20 mouse cellular contexts compared by ENCODE assay signal in genomic region chr5:135847881-135848280, GRCm38 (mm10). TPM values are rescaled to one million over a fixed set of nuclear protein-coding genes. Genes with fewer than 3 reads are reported as not detected.
"Had no signal": no experiment of that assay in that cellular context is flagged by ENCODE, and none has a peak within 500 bp of the region (broad histone marks: within the 10 kb centered on the region; RNA-seq: fewer than 3 reads in every experiment).

No protein-coding gene starts in this region.

- DNase-seq: kidney, adult 18-20 months; kidney, adult 9 months; kidney, postnatal 14 days; kidney, postnatal 4 days; liver, postnatal 0 days; lung, embryonic 14.5 days; midbrain, embryonic 14.5 days; right cerebral cortex, adult 18-20 months; thymus, adult 2 months; thymus, postnatal 14 days; thymus, postnatal 4 days had no signal

- H3K27ac ChIP-seq: limb, embryonic 12.5 days; limb, embryonic 15.5 days; liver, embryonic 14.5 days; macrophage; stomach, postnatal 0 days had no signal

- H3K9ac ChIP-seq: limb, embryonic 12.5 days; limb, embryonic 15.5 days; liver, embryonic 14.5 days; liver, postnatal 0 days; lung, embryonic 14.5 days had no signal

- ATAC-seq: intestine, embryonic 16.5 days; liver, postnatal 0 days; lung, postnatal 0 days had no signal

- H3K4me3 ChIP-seq: limb, embryonic 12.5 days; limb, embryonic 15.5 days had no signal

- H3K4me2 ChIP-seq: limb, embryonic 12.5 days; limb, embryonic 15.5 days; liver, embryonic 11.5 days; lung, embryonic 14.5 days had no signal

- H3K36me3 ChIP-seq: limb, embryonic 12.5 days; limb, embryonic 15.5 days had no signal

- H3K9me3 ChIP-seq: limb, embryonic 15.5 days had no signal

RNA-seq across cellular contexts. Expression of gene Hspb1, which starts 39.8 kb away (rescaled TPM):
- total RNA-seq: megakaryocyte, adult 5-6 weeks had no signal

RNA-seq across cellular contexts. Expression of gene Srrm3, which starts 41.2 kb away (rescaled TPM):
- total RNA-seq: megakaryocyte, adult 5-6 weeks had no signal
- polyA plus RNA-seq: liver, postnatal 0 days; lung, postnatal 0 days; macrophage had no signal
